Mouse (Mus musculus) inflammation-experienced regulatory T-cells, adult 6 months (primary cell): ENCODE data around the gene Sh3yl1. TPM values are rescaled to one million over a fixed set of nuclear protein-coding genes. Genes with fewer than 3 reads are reported as not detected.

Experiments used
- ATAC-seq: one replicate; pipeline ENCODE4 v1.8.0; 2017
- polyA plus RNA-seq, 3 experiments: library from polyadenylated mRNA; unstranded; fragments of 100-300 nt; shearing (Covaris generic); gene quantifications; one replicate each; pipeline ENCODE4 v1.2.1; 2017

The Sh3yl1 gene
- 1 to 10 TPM in 1 of 3 experiments, under 1 TPM in 2; 0.32 to 1.8 (median 0.82) TPM for polyA plus RNA-seq

DNA sequence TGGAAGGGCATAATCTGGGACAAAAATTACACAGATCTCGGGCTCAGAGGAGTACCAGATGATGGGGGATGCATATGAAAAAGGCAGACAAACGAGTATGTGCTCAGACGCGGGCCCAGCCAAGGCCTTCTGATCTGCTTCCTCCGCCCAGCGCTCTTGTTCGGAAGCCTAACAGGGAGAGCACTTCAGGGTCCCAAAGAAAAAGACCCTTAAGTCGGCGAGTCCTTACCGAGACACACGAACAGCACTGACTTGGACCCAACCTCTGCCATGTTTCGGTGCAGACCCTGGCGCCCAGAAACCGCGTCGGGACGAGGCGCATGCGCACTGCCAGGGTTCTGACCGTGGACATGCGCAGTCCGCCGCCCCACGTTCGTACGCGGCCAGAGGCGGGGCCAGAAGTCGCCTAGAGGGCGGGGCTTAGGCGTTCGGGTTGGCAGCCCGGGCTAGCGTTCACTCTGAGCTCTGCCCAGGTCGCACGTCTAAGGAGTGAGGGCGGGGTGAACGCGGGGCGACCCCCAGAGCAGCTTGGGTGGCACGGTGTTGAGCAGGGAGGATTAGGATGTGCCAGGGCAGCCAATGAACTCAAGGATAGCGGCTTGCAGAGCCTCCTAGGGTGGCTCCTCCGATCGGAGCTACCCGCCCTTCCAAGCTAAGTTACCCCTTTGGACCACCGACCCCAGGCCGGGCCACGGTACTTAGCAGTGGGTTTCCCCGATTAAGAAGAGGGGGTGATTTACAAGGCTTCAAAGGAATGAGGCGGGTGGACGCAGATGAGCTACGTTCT is at the start of gene Sh3yl1, which contains the start of gene Acp1:
Sh3yl1 (plus strand) TSS at position 408 of the 787 bp plus-strand sequence.
Acp1 (minus strand) TSS at position 329 of the 787 bp plus-strand sequence.
- ATAC-seq, result peak; percentile 92

DNA sequence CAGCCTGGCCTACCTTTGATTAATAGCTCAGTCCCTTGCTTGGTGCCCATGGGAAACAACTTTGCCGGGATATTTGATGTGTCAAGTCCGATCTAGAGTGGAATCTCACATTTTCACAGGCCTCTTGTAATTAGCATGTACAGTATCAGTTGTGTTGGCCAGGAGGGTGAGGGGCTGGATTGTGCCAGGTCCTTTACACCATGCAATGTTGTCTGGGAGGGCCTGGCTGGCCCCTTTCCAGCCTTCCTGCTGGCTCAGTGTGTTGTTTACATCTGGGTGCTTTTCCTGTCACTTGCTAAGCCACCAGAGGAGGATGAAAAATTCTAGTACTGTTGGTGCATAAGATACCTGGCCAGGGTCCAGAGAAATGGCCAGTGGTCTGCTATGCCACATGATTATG is 47.1 kb upstream of the Sh3yl1 start:
- no peak for ATAC-seq

GRCm38 (mm10) chr12:30865781-30866180 is 45.7 kb upstream of the Sh3yl1 start:
- no peak for ATAC-seq

DNA sequence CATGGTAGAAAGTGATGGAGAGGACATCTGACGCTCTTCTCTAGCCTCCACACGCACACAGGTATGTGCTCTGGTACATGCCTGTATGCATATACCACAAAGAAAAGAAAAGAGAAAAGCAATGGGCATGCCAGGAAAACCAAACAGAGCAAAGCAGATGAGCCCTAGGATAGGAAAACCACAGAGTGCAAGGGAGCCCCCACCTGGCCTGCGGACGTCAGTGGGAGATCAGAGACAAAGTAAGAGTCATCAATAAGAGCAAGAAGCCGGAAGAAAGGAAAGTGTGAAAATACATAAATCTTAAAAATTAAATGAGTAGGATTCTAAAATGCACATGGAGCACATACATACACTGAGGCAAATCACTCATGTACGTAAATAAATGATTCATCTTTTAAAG is 32.0 kb upstream of the Sh3yl1 start:
- no peak for ATAC-seq

DNA sequence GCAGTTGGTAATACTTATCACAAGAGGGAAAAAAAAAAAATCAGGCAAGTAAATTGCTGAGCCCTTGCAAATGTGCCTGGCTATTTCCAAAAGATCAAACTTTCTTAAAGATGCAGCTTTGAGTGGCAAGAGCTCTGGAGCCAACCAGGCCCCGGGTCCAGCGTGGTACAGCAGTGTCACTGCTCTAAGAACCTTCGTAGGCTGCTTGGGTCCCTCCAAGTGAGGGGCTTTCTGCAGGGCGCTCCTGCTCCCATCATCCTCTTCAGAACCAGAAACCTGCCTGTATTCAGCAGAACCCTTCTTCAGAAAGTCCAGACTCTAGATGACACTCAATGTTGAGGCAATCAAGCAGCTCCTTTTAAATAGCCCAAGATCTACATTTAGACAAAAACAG is 27.9 kb upstream of the Sh3yl1 start:
- no peak for ATAC-seq

- no peak for ATAC-seq
Observed at GRCm38 (mm10) chr12:30883986-30884621, 27.4 kb upstream of the Sh3yl1 start, which contains the start of gene Alkal2. Gene Alkal2, plus strand, starts transcription at chr12:30884322.

- no peak for ATAC-seq
Observed at GRCm38 (mm10) chr12:30884622-30885230, 26.7 kb upstream of the Sh3yl1 start.

DNA sequence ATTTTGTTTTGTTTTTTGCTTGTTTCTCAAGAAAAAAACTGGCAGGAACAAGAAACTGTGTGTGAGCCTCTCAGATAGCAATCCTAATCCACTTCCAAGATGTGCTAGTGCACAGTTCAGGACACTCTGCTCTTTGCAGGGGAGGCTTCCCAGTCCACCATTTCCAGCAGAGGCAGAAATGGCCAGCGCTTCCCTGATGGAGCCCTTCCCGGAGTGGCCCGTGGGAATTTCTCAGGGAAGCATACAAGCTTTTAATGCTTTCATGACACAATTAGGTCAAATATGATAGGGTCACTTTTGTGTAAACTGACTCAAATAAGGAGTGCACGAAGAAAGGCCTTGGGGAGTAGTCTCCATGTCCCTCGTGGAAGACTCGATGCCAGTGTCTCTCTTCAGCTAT is 25.6 kb upstream of the Sh3yl1 start:
- no peak for ATAC-seq

DNA sequence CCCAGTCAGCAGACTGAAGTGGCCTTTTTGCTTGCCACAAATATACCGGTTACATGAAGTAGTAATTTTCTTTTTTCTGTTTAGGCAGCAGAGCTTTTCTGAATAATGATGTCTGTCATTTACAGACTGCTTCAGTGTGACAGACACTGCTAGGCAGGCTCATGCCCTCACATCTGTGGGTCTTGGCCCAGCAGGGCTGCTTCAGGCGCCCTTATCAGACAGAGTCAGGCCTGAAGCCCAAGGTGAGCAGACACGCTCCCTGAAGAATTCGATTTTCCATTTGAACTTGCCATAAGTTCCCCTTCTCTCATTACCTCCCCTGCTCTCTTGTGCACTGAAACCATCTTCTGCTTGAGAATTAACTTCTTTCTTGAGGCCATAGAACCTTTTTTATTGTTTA is 23.5 kb upstream of the Sh3yl1 start:
- ATAC-seq, result no peak

DNA sequence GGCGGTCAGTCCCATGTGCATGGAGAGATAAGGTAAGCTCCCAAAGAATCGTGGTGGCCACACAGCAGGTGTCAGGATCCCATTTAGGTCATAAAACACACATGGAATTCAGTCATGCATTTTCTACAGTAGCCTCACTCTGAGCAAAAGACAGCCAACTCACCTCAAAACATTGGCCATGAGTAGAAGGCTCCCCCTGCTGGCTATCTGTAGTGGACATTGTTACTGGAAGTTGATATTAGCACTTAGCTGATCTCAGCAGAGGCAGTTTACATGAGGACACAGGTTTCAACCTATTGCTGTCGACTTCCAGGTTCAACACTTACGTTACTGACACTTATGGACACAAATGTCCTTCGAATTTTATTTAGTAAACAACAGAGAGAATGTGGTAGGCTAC is 21.4 kb upstream of the Sh3yl1 start:
- peak; percentile 63 for ATAC-seq

DNA sequence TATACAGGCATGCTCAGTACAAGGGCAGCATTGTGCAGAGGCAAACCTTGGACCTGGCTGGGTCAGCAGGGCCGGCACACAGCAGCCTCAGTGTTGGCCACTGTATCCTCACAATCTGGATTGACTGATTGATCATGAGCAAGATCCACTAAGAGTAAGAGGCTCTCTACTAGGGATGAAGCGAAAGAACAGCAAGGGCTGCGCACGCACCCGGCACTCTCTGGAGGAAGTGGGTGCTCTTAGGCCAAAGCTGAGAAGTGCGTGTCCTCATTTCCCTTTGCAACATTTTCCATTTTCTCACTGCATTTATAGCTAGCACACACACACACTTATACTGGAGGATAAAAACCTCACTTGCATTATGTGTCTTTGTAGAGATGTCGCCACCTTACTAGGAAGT is 20.0 kb upstream of the Sh3yl1 start:
- no peak for ATAC-seq

DNA sequence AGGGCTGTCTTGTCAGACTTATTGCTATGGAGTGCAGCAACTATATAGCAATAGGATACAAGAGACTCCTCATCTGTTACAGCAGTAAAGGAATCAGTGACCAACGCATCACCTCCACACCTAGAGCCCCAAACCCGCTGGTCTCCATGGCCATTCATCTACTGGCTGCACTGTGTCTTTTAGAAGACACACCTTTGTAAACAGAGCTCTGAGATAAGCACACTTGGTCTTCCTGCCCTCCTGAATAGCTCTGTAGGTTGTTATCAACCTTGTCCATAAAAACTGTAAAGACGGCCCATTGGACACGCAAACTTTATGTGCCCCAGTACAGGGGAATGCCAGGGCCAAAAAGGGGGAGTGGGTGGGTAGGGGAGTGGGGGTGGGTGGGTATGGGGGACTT is 14.4 kb upstream of the Sh3yl1 start:
- ATAC-seq, result no peak

DNA sequence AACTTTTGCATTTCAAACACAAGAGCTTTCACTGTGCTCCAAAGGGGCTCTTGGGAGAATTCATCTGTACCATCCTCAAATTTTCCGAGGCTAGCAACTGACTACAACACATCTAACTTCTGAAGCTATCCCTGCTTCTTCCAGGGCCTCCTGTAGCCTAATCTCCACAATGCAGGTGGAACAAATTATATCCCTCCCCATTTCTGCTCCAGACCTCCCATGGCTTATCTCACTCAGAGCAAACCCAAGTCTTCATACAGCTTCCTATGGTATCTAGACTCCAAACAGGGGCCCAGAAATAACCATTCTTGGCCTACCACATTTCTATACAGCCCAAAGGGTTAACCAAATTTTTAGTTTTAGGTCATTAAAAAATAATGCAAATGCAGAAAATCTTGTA is 2.8 kb upstream of the Sh3yl1 start:
- ATAC-seq, result no peak

- ATAC-seq, result no peak
Observed at GRCm38 (mm10) chr12:30909881-30910280, 1.6 kb upstream of the Sh3yl1 start.

DNA sequence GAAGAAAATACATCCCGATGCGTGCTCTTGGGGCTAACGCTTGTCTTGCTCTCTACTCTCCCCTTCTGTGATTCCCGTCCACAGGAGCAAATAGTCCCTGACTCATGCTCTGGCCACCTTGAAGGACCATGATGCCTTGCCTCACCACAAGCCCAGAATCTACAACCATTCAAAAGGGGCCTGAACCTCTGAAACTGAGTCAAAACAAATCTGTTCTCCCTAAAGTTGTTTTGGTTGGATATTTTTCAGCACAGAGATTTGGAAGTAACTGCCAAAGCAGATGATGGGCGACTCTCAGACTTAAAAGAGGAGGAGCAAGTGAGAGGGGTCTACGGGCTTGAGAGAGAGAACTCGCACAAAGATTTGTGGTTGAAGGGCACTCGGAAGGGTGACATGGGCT is 608 bp upstream of the Sh3yl1 start:
- peak; percentile 0 for ATAC-seq

DNA sequence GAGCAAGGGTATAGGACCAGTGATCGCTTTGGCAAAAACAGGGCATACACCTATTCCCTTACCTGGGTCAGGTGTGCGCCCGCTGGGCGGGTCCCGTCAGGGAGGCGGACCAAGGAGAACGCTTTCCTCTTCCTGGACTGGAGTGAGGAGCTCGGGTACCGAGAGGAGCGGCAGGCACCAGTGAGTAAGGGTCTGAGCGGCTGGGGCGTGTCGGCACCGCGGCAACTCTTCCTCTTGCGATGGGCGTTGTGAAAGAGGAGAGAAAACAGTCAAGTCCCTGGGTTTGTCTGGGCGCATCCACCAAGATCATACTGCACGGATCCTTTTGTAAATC is 547 bp downstream of the Sh3yl1 start:
- peak; percentile 26 for ATAC-seq

- no peak for ATAC-seq
Observed at GRCm38 (mm10) chr12:30912840-30913239, 1.4 kb downstream of the Sh3yl1 start.

- ATAC-seq, result no peak
Observed at GRCm38 (mm10) chr12:30922401-30922800, 10.9 kb downstream of the Sh3yl1 start.

GRCm38 (mm10) chr12:30928182-30928581 is 16.7 kb downstream of the Sh3yl1 start:
- no peak for ATAC-seq

- ATAC-seq, result no peak
Observed at GRCm38 (mm10) chr12:30933299-30933698, 21.8 kb downstream of the Sh3yl1 start.

DNA sequence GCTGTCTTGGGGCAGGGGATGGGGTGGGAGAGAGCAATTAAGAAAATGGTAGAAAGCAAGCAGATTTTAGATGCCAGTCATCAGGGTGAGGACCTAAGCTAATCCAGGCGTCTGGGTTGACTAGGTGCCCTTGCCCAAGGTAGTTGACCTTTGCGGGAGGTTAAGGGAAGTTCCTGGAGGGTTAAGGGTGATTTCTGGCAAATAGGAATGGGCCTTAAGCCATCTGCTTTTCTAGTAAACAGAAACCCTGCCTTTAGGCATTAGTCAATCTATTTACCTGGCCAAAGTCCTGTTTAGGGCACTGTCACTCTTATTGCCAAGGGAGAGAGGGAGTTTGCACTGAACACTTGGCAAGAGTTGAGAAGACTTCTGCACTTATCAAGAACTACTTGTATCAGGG is 25.4 kb downstream of the Sh3yl1 start:
- no peak for ATAC-seq

DNA sequence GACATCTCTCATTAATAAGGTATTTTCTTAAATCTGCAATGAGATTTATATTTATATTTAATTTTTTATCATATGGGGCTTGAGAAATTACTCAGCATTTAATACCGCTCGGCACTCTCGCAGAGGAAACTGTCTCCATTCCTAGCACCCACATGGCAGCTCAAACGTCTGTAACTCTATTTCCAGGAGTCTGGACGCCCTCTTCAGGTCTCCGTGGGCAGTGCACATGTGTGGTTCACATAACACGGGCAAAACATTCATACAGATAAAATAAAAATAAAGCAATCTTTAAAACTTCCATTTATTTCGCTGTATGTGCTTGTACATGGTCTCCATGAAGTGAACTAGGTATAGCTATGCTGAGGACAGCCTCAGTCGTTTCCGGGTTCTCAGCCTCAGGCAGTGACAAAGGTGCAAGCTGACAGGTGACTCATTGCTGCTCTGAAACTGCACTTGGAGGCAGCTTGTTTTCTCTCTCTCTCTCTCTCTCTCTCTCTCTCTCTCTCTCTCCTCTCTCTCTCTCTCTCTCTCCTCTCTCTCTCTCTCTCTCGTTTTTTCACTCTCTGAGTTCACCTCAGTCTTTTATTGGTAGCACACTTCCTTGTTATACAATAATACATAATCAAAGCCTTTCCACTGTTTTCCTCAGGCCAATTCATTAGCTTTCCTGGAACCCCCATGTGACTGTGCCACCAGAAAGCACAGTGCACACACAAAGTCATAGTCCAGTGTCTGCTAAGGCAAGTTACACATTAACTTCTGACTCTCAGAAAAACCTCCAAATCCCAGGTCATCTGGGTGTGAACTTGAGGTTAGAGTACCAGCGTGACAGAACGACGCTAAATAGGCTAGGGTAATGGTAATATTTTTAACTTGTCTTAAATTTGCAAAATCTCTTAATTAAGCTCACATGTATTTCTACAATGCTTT is 31.9 kb downstream of the Sh3yl1 start:
- no peak for ATAC-seq

DNA sequence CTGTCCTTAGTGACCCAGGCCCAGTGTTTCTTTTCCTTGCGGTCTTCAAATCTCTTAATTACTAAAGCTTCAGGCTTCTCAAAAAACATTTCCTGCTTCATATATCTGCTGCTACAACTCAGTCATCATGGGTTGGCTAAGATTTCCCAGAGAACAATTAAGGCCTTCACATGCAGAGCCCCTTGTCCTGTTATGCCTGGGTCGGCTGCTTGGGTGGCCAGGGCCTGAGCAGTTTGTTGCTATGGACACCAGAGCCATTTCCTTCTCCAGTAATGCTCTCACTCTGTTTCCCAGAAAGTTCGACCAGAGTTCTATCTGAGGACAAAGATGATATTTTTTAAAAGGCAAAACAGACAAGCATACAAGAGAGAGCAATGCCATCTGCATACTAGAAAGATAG is 32.7 kb downstream of the Sh3yl1 start:
- ATAC-seq, result no peak
